Mouse (Mus musculus) c-Kit-positive CD71-positive TER-119-negative erythroid progenitor cells, embryonic 14.5 days (primary cell): ENCODE data around the gene Cfap57.

Source experiments
- DNase-seq: peaks from one replicate; pipeline ENCODE4 v3.0.0-alpha.2; 2013; ENCODE audit warnings: low read depth

The Cfap57 gene

DNA sequence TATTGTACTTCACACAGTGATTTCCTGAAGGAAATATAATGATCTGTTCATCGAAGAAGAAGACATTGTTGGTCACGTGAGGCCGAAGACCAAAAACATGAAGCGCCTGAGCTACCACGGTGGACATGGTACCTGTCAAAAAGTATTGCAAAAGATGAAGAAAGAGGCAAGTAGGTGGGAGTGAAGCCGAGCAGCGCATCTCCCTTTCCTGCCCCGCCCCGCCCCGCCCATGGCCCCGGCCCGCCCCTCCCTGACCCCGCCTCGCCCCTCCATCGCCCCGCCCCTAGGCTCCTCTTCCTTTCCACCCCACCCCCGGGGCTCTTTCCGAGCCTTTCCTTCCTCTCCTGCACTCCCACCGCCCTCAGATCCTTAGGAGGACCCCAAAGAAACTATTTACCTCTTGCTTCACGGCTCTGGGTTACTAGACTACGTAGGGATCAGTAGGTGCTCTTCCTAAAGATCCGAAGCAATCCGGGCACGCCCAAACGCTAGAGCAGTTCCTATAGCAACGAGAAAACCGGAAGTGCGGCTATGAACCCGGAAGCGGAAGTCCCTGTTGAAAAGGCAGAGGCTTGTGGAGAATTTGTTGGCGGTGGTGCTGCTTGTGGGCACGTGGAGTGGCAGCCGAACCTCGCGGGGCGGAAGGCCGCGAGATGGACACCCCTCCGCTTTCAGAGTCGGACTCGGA lies at the start of gene Cfap57, which contains the start of gene Ebna1bp2:
Gene Cfap57, minus strand, starts transcription at position 499 of the 688 bp plus-strand sequence.
Gene Ebna1bp2, plus strand, starts transcription at position 521 of the 688 bp plus-strand sequence.
- peak; percentile 94 for DNase-seq

DNA sequence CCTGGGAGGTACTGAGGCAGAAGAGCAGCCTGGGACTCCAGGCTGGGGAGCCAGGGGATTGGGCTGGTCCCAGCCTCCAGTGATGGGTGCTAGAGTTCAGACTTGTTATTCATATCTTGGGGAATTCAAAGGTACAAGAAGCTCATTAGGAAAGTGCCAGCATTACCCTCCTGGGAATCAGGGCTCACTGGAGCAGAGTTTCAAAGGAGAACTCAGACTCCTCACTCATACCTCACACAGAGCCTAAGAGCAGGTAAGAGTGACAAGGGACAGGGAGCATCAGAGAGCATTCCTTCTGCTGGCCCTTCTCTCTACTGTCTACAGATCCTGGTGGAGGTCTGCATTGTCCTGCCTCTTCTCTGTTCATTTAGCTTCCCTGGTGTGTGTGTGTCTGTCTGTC lies 38.1 kb upstream of the Cfap57 start, which contains the start of gene Olfr62:
Gene Olfr62, plus strand, starts transcription at position 301 of the 400 bp plus-strand sequence.
- no peak for DNase-seq

DNA sequence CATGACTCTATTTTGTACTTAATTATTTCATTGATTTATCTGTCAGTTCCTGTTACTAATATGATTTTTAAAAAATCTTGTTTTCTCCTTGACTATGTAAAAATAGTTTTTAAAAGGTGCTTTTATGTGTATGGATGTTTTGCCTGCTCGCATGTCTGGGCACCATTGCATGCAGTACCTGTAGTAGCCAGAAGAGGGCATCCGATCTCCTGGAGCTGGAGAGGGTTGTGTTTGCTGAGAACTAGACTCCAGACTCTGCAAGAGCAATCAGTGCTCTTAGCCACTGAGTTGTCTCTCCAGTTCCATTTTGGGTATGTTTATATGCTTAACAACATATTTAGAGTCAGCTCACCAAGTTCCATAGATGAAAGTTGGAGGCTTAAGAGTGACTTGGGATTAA lies 24.7 kb upstream of the Cfap57 start:
- DNase-seq = peak; percentile 36

DNA sequence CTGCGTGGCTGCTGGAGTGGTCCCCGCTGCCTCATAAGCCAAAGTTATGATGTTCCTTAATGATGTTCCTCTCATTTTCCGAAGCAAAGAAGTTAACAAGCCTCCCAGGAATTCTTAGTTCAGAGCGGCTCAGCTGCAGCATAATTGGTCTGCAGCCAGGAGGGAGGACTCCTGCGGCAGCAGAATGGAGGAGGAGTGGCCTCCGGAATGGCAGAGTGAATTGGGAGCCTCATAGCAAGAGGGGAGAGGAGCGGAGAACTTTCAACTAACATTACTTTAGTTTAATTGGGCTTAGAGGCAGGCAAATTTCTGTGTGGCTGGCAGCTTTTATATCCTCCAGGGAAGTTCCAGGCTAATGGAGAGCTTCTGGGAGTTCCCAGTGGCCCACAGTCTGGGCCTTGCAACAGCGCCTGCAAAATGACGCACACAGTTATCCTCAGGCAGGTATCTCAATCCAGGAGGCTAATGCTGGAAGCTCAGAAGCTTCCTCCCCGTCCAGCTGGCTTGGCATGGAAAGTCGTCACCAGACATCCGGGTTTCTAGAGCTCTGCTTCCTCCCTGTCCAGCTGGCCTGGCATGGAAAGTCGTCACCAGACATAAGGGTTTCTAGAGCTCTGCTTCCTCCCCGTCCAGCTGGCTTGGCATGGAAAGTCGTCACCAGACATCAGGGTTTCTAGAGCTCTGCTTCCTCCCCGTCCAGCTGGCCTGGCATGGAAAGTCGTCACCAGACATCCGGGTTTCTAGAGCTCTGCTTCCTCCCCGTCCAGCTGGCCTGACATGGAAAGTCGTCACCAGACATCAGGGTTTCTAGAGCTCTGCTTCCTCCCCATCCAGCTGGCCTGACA lies 22.0 kb upstream of the Cfap57 start:
- no peak for DNase-seq

DNA sequence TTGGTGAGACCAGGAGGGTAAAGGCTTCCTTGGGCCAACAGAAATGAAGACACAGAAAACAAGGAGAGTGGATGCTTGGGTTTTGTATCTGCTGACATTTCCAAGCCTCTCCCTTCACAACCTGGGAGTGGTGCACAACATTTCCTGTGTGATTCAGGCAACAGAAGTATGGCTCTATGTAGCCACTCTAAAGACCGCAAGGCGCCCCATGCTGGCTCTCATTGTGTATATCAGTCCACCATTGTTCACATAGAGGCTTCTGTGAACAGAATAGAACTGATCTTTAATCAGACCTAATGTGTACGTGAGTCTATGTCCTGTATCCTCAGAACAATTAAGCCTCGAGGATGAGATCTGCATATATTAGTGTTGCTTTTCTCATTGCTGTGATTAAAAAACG lies 9.7 kb upstream of the Cfap57 start:
- DNase-seq = no peak

DNA sequence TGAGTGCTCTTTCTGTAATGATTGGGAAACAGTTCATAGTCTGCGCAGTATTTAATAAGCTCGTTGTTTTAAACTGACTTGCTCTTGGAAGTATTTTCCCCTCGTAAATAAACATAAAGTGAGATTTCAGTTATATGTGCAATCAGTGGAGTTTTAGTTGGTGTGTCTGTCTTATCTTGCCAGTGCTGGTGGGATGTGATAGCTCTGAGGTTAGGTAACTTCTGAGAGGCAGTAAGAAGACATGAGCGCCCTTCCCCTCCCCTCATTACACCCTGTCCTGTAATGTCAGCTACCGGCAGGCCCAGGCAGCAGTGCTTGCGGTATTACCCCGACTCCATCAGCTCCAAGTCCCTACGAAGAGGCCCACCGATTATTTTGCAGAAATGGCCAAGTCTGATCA lies 1.2 kb upstream of the Cfap57 start:
- DNase-seq = peak; percentile 42

DNA sequence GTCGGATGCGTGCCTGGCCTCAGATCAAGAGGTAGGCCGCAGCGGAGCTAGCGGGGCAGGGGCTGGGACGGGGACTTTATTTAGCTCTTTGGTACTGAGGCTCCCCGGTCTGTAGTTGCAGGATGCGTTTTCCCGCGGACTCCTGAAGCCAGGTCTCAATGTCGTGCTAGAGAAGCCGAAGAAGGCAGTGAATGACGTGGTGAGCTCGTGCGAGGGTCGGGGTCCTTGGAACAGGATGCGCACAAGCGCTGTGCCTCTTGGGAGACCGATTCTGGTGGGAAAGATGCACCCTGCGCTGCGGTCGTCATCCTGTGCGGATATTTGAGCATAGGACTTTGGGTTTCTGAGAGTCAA lies 367 bp upstream of the Cfap57 start:
- DNase-seq = no peak

DNA sequence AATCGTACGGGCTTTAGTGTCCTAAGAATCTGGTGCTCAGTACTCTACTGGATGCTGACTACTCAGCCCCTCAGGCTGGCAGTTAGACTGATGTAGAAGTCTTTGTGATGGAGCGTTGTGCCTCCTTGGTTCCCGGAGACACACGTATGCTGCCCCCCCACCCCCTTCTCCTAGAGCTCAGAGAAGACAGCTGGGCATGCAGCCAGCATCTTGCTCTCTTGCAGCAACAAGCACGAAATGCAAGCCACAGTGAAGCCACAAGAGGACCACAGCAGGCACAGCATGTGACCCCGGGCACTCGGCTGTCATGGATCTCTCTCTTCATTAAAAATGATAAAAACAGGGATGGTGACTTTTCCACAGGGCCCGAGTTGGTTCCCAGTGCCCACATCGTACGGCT lies 5.2 kb downstream of the Cfap57 start:
- no peak for DNase-seq

DNA sequence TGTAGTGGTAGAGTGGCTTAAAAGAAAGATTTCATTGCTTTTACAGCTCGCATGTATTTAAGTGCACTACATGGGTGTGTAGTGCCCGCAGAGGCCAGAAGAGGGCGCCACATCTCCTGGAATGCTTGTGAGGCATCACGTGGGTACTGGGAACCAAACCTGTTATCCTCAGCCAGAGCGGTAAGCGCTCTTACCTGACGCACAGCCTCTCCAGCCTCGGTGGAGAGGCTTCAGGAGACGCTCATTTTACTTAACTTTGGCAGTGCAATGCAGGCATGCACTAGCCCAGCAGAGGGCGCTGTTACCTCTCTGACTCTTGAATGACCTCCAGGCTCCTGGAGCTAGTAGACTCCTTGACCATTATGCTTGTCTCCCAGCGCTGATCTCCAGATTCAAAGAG lies 8.0 kb downstream of the Cfap57 start:
- peak; percentile 43 for DNase-seq

DNA sequence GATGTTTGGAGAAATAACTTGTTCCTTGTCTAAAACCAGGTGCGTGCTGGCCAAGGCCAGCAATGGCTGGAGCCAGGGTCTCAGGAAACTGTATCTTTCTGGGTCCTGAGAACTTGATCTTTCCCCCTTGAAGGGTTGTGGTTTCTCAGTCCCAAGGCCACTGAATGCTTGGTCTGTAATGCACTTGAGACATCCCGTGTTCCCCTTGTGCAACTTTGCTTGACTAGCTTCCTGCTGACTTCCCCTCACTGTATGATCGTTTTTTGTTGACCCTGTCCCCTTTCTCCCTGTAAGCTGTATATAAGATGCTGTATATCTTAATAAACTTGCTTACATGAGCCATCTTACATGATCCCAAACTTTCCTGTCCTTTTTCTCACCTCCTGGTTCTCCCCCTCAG lies 10.7 kb downstream of the Cfap57 start:
- DNase-seq = no peak

DNA sequence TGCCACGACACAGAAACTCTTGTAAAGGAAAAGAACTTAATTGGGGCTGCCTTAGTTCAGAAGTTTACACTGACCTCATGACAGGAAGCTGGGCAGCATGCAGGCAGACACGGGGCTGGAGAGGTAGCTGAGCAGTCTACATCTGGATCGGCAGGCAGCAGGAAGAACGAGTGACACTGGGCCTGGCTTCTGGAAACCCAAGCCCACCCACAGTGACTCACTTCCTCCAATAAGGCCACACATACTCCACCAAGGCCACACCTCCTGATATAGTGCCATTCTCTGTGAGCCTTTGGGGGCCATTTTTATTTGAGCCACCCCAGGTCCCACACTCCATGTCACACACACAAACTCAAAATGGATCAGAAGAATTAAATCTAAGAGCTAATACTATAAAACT lies 16.5 kb downstream of the Cfap57 start:
- no peak for DNase-seq

DNA sequence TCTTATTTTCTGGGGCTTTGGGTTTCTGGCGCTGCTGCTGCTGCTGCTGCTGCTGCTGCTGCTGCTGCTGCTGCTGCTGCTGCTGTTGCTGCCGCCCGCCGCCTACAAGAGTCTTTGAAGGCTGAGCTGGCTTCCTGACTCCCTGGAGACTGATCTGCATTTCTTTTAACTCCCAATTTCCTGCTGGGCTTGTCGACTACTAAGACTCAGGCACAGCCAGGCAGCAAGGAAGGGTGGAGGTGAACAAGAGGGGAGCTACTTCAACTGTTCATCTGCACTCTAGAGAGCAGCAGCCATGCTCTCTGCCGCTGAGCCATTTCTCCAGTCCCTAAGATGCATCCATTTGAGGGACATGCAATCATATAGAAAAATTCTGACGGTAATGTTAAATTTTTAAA lies 30.8 kb downstream of the Cfap57 start:
- no peak for DNase-seq

DNA sequence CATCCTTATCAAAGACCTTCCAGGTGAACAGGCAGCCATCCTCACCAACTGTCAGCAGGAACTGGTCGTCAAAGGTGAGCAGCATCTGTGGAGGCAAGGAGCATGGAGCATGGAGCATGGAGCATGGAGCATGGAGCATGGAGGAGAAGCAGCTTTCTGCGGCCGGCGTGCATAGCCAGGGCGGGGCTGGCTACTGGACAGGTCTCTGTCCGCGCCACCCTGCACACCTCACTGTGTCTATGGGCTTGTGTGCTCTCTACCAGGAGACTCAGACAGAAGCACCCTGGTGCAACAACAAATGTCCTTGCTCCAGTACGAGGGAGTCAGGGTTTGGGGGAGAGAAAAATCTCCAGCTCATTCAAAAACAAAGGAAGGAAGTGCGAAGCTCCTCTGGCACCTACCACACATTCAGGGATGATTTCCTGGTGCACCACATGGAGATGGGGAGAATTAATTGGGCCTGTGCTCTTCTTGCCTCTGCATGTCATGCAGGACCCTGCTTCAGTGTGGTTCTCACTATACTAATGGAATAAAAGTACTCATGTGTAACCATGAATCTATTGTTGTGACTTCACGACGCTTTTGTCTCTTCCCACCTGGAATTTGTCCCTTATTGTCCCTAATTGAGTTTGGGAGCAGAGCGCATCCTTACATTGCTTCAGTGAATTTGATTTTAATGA lies 31.4 kb downstream of the Cfap57 start:
- DNase-seq = no peak

DNA sequence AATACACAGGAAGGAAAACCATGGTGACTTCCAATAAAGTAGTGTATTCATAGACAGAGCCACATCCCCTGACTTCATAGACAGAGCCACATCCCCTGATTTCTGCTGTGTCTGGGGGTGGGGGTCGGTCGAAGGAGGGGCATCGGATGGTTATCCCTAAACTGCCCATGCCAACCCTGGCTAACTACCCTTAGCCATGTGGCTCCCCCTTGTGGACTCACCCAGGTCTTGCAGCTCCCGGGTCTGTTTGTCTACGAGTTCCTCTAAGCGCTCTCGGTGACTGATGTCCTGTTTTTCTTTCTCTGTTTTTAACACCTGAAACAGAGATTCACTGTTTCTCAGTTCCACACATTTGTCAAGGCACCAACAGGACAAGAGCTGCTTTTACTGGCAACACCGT lies 37.9 kb downstream of the Cfap57 start:
- DNase-seq = no peak

DNA sequence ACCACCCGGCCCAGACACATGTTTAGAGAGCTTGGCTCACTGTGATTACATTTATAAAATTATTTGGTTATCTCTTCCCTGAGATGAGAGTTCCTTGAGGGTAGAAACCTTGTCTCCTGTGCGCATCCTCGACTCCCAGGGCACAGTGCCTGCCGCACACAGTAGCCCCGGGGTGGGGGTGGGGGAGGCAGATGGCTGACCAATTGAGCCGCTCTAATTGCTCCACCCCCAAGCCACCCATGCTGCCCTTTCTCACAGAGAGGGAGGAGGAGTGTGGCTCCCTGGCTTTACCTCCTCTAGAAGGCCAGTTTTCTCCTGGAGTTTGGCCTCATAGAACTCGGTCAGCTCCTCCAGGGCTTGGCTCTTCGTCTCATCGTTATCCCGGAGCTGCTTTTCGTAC lies 39.1 kb downstream of the Cfap57 start:
- DNase-seq = no peak

DNA sequence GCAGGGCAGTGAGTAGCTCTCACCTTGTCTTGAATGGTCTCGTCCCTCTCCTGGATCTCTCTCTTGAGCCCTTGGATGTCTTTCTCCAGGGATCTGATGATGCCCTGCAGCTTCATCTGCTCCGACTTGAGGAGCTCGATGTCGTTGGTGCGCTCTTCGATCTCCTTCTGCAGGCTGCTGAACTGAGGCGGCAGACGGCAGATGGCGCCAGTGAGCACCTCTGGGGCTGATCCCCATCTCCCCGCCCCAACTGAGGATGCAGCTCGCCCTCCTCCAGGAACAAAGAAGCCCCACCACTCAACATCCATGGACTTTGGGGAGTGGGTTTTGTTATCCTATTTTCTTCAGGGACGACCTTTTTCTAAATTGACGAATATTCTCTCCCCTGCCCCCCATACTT lies 41.3 kb downstream of the Cfap57 start:
- no peak for DNase-seq

DNA sequence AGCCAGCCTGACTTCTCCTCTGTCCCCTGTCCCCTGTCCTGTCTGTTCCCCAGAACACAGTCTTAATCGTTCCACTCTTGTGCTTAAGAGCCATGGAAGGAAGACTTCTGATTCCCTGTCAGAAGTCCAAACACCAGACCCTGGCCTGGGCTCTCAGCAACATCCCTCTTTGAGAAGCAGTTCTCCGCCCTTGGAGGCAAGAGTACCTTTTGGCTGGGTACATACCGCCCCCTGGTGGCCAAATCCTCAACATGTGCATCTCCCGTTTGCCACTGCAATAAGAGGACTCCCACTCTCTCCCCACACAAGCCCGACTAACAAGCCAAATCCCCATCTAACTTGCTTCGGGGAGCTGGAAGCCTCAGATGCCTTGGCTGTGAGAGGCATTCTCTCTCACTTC lies 44.5 kb downstream of the Cfap57 start:
- peak; percentile 63 for DNase-seq

DNA sequence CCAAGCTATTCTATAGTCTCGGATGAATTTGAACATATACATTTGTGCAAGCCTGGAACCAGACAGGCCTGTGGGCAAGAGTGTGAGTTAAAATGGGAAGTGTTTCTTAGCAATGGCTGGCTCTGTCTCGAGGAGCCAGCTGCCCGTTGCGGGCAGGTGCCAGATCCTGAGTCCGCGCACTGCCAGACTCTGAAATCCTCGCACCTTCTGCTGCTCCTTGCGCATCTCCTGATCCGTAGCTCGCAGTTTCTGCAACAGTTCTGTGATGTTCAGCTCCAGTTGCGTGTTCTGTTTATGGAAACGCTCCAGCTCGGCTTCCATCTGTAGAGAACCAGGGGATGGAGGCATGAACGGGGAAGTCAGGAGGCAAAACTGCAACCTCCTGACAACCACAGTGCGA lies 49.1 kb downstream of the Cfap57 start:
- no peak for DNase-seq

DNA sequence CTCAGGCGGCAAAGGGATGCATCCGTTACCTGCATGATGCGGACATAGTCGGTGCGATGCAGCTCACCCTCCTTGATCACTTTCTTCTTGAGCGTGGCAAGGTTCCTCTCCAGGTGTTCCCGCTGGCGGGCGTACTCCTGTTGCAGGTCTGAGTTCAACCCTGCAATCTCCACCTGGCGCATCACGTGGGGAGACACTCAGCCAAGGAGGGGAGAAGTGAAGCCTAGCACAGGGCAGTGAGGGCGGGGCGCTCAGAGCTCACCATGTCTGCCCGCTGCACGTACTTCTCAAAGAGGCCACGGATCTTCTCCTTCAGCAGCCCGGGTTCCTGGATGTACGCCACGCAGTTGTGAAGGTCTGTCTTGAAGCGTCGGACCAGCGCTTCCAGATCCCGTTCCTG lies 51.3 kb downstream of the Cfap57 start:
- no peak for DNase-seq

DNA sequence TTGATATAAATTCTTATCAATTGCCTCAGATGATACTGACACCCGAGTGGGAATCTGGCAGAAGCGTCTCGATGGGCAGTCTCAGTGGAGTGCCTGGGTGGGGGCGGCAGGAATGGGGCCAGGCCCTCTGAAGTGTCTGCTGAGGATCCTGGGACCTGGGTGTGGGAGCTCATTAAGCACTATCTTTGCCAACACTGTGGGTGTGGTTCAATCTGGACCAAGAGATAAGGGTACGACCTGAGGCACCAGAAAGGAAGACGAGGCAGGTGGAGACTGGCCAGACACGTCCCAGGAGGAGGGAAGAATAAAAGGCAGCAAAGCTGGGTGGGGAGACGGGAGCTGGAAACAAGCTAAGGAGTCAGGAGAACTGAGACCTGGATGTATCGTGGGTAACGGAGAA lies 51.9 kb downstream of the Cfap57 start:
- peak; percentile 85 for DNase-seq

DNA sequence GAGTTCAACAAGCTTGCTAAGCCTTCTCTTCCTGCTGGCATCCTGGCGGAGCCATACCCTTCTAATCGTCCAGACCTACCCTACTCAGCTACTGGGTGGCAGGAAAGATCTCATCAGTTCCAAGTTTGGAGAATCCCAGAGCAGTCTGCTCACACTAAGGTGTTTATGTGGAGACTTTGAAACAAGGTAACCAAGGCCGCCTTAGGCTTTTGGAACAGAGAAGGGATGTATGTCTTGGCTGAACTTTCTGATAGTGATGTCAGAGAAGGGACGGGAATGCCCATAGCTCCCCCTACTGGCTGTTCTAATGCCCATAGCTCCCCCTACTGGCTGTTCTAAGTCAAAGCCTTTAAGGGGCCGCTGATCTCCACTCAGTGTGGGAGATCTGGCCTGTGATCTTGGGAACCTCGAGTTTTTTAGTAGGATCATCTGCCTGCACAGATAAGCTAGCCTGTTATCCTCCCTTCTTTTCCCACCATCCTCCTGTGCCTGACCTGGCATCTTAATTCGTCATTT lies 54.4 kb downstream of the Cfap57 start:
- peak; percentile 37 for DNase-seq

DNA sequence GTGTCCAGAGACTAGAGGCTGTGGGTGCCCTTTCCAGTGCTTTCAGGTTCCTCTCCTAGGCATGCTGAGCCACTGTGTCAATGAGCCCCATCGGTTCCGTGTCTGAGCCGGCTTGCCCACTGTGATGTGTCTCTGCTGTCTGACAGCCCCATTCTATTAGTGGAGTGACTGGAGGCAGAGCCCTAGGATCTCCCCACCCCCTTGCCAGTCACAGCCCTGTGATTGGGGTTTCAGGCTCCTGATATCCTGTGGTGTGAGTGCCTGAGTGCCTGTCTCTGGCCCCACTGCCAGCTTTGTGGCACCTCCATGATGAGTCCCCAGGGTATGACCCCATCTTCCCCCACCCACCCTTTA lies 55.7 kb downstream of the Cfap57 start:
- DNase-seq = no peak
